Mouse (Mus musculus) olfactory bulb, adult 2 months (tissue): Measurements from ENCODE around the gene Ftcd.

Source experiments
- CTCF ChIP-seq: fragments of 200-500 bp; IDR thresholded peaks from 2 replicates; pipeline ENCODE4 v1.5.1; 2012; ENCODE audit warnings: low read depth, mild to moderate bottlenecking, low read length, moderate library complexity; ENCODE audit not compliant: insufficient read depth
- POLR2A ChIP-seq: fragments of 200-500 bp; IDR thresholded peaks from 2 replicates; pipeline ENCODE4 v1.6.1; 2012; ENCODE audit warnings: mild to moderate bottlenecking, low read depth, low read length, moderate library complexity; ENCODE audit not compliant: insufficient read depth

- TF ChIP-seq CTCF (no peak), POLR2A (no peak)
Measured at GRCm38 (mm10) chr10:76590197-76590596, 14.7 kb downstream of the Ftcd start.
